In genomic region chr12:40378621-40379537, GRCm38 (mm10) we compare ENCODE assay signal across 14 mouse cellular contexts.
DNase-seq lines count a peak whose midpoint lies in the region; ATAC-seq and TF ChIP-seq lines count a peak whose summit lies in the region.
"Had no signal": no experiment of that assay in that cellular context is flagged by ENCODE, and none has a peak within 500 bp of the region (broad histone marks: within the 10 kb centered on the region; RNA-seq: fewer than 3 reads in every experiment).

No protein-coding gene starts in this region.

- no peak for TF ChIP-seq CTCF in layer of hippocampus, adult 2 months (conservative IDR thresholded peaks at IDR 0.05)

- H3K36me3 ChIP-seq in embryonic facial prominence, embryonic 14.5 days (ENCODE audit: control insufficient read depth, insufficient read depth, low read length), result 0 out of 2 replicates have a peak, but pooled peaks cover 11% of the 10 kb centered on the region
- no peaks in the 10 kb centered on the region for H3K36me3 ChIP-seq in embryonic facial prominence, embryonic 10.5 days (replicated peaks)
- H3K36me3 ChIP-seq: embryonic facial prominence, embryonic 12.5 days; liver, embryonic 15.5 days; neural tube, embryonic 13.5 days had no signal

- no peak overlapping the region for H3K4me2 ChIP-seq in embryonic facial prominence, embryonic 14.5 days (ENCODE audit: low read depth, low read length)
- H3K4me2 ChIP-seq: embryonic facial prominence, embryonic 12.5 days; liver, embryonic 15.5 days; neural tube, embryonic 13.5 days had no signal

- H3K4me3 ChIP-seq in embryonic facial prominence, embryonic 14.5 days (ENCODE audit: low read depth, low read length), result no peak overlapping the region
- H3K4me3 ChIP-seq in embryonic facial prominence, embryonic 10.5 days, result no peak overlapping the region
- H3K4me3 ChIP-seq in layer of hippocampus, adult 2 months, result no peak overlapping the region
- H3K4me3 ChIP-seq: embryonic facial prominence, embryonic 12.5 days; liver, embryonic 15.5 days; neural tube, embryonic 13.5 days had no signal

- intact Hi-C loops in left cerebral cortex, postnatal 14 days (cut with DNase I), result no loop called here

- no peaks in the 10 kb centered on the region for H3K4me1 ChIP-seq in embryonic facial prominence, embryonic 14.5 days (ENCODE audit: control insufficient read depth, insufficient read depth, low read length)
- no peaks in the 10 kb centered on the region for H3K4me1 ChIP-seq in embryonic facial prominence, embryonic 10.5 days
- H3K4me1 ChIP-seq: embryonic facial prominence, embryonic 12.5 days; liver, embryonic 15.5 days; neural tube, embryonic 13.5 days had no signal

- no peaks in the 10 kb centered on the region for H3K9me3 ChIP-seq in embryonic facial prominence, embryonic 14.5 days (ENCODE audit: control insufficient read depth, low read length)
- H3K9me3 ChIP-seq in embryonic facial prominence, embryonic 10.5 days, result no peaks in the 10 kb centered on the region
- H3K9me3 ChIP-seq: embryonic facial prominence, embryonic 12.5 days; liver, embryonic 15.5 days; neural tube, embryonic 13.5 days had no signal

- ATAC-seq in embryonic facial prominence, embryonic 14.5 days (ENCODE audit: low read depth), result no peak
- peak; percentile 12; the same call in 1 of the 2 replicates for ATAC-seq in megakaryocyte progenitor cell, adult 5-6 weeks (replicated peaks; ENCODE audit: poor library complexity)
- ATAC-seq in activated CD4-positive, CD25-positive, alpha-beta regulatory T cell, adult 4 months, result no peak

- H3K27me3 ChIP-seq in embryonic facial prominence, embryonic 14.5 days (replicated peaks; ENCODE audit: control insufficient read depth, insufficient read depth, low read length), result no peaks in the 10 kb centered on the region
- no peaks in the 10 kb centered on the region for H3K27me3 ChIP-seq in embryonic facial prominence, embryonic 10.5 days (replicated peaks; ENCODE audit: low read depth, poor library complexity, severe bottlenecking)
- H3K27me3 ChIP-seq: embryonic facial prominence, embryonic 12.5 days; liver, embryonic 15.5 days; neural tube, embryonic 13.5 days had no signal

- 84% methylated on average over 17 of the region's 17 CpGs for WGBS in embryonic facial prominence, embryonic 14.5 days
- whole genome bisulfite sequencing in embryonic facial prominence, embryonic 10.5 days, result 92% methylated on average over 17 of the region's 17 CpGs

- no peak overlapping the region for H3K27ac ChIP-seq in embryonic facial prominence, embryonic 14.5 days (replicated peaks; ENCODE audit: low read depth, low read length)
- H3K27ac ChIP-seq in embryonic facial prominence, embryonic 10.5 days (replicated peaks), result no peak overlapping the region
- peak overlapping the region; percentile 81 for H3K27ac ChIP-seq in layer of hippocampus, adult 2 months
- H3K27ac ChIP-seq: embryonic facial prominence, embryonic 12.5 days; liver, embryonic 15.5 days; neural tube, embryonic 13.5 days had no signal

- H3K9ac ChIP-seq in embryonic facial prominence, embryonic 14.5 days (ENCODE audit: low read depth, low read length), result no peak overlapping the region
- H3K9ac ChIP-seq: embryonic facial prominence, embryonic 12.5 days; liver, embryonic 15.5 days; neural tube, embryonic 13.5 days had no signal

- DNase-seq in embryonic facial prominence, embryonic 14.5 days (ENCODE audit: low spot score), result peak; percentile 16
- no peak for DNase-seq in embryonic facial prominence, embryonic 10.5 days (ENCODE audit: low spot score)
- peak; percentile 26 to 46 for DNase-seq in left cerebral cortex, postnatal 14 days (ENCODE audit: low spot score in 2 of 2)
- no peak for DNase-seq in left cerebral cortex, adult 18-20 months (ENCODE audit: low spot score in 2 of 2)
- DNase-seq in layer of hippocampus, adult 2 months (ENCODE audit: low spot score in 2 of 2), result peak; percentile 61 to 62
- no peak for DNase-seq in spleen, adult 18-20 months
- DNase-seq: kidney, adult 8-10 months; midbrain, embryonic 14.5 days; right cerebral cortex, adult 18-20 months had no signal

Comparison
In these comparisons a context has a peak if more than half of its experiments do, and no peak if none do; other contexts are left out.
1. DNase-seq: peak in embryonic facial prominence, embryonic 14.5 days (single experiment), left cerebral cortex, postnatal 14 days (2 of 2) and layer of hippocampus, adult 2 months (2 of 2); none in embryonic facial prominence, embryonic 10.5 days (single experiment), left cerebral cortex, adult 18-20 months (0 of 2) and spleen, adult 18-20 months (0 of 2).